Mouse (Mus musculus): ENCODE data around the gene Sdhaf3. TPM values are rescaled to one million over a fixed set of nuclear protein-coding genes. Genes with fewer than 3 reads are reported as not detected.

The Sdhaf3 gene
- polyA plus RNA-seq (2012; rRNA removed; ENCODE audit: low replicate concordance): 0.81 and 0.90 TPM in 2 replicates

DNA sequence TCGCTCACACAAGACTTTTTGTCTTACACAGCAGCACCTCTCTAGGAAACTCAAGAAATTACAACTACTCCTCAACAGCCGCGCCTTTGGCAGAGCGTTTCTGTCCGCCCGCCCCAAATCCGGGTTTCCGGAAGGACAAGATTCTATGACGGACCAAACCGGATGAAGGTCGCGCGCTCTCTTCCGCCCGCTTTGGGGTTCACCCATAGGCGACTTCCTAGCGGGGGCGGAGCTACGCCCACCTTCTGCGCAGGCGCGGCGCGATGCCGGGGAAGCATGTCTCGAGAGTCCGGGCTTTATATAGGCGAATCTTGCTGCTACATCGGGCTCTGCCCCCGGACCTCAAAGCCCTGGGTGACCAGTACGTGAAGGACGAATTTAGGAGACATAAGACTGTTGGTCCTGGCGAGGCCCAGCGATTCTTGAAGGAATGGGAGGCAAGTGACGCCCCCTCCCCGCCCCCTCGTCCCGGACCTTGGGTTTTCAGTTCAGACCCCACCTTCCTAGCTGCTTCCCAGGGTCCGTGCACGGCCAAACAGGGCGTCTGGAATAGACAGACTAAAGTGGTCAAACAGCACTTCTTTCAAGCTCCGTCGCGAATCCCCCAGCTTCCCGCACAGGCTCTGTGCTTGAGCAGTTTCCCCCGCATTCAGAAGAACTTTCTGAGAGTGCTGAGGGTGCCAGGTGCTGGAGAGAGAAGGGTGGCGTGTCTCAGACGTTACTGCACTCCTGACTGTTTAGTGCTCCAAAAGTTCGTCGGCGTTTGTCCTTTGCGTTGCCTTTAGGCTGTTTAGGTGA lies at the start of gene Sdhaf3:
Gene Sdhaf3 (plus strand): TSS at position 241 of the 798 bp plus-strand sequence.

Other genes with a start within 250 kb of the Sdhaf3 start
- gene Dlx6, start 92.7 kb upstream of the Sdhaf3 start, polyA plus RNA-seq (2012; rRNA removed; ENCODE audit: low replicate concordance): 24.9 TPM in 1 of 2 replicates, not detected in the other
- gene Dlx5, start 73.9 kb upstream of the Sdhaf3 start, polyA plus RNA-seq (2012; rRNA removed; ENCODE audit: low replicate concordance): 0.23 and 15.2 TPM in 2 replicates